Mouse (Mus musculus) limb, embryonic 14.5 days (tissue): Measurements from ENCODE around the gene Cacna1s. TPM values are rescaled to one million over a fixed set of nuclear protein-coding genes. Genes with fewer than 3 reads are reported as not detected.

Source experiments
- ATAC-seq: fragments of 200-750 bp; cut with Nextera tagmentation; 2 replicates; pipeline ENCODE4 v1.8.0; 2017; ENCODE audit warnings: low read depth, moderate number of reproducible peaks, moderate TSS enrichment; ENCODE audit not compliant: low FRiP score
- DNase-seq: peaks from one replicate; pipeline ENCODE4 v3.0.0-alpha.2; 2015; ENCODE audit warnings: low spot score
- H3K27ac ChIP-seq: fragments of 300-500 bp; sonication (generic); replicated peaks from 2 replicates; pipeline ENCODE4 v1.5.1; 2014; ENCODE audit warnings: low read depth, mild to moderate bottlenecking, low read length, moderate library complexity, mixed read lengths
- H3K27me3 ChIP-seq: fragments of 300-500 bp; sonication (generic); 2 replicates; pipeline ENCODE4 v1.6.1; 2014; ENCODE audit warnings: low read length, mixed read lengths; ENCODE audit not compliant: control insufficient read depth, insufficient read depth
- H3K36me3 ChIP-seq: fragments of 300-500 bp; sonication (generic); 2 replicates; pipeline ENCODE4 v1.6.1; 2014; ENCODE audit warnings: mild to moderate bottlenecking, low read length, moderate library complexity, mixed read lengths; ENCODE audit not compliant: control insufficient read depth, insufficient read depth
- H3K4me1 ChIP-seq: fragments of 300-500 bp; sonication (generic); 2 replicates; pipeline ENCODE4 v1.6.1; 2014; ENCODE audit warnings: antibody characterized with exemption, low read length, mixed read lengths; ENCODE audit not compliant: control insufficient read depth, insufficient read depth
- H3K4me2 ChIP-seq: fragments of 300-500 bp; sonication (generic); replicated peaks from 2 replicates; pipeline ENCODE4 v1.6.1; 2014; ENCODE audit warnings: low read depth, mild to moderate bottlenecking, low read length, moderate library complexity; ENCODE audit not compliant: severe bottlenecking
- H3K4me3 ChIP-seq: fragments of 300-500 bp; sonication (generic); replicated peaks from 2 replicates; pipeline ENCODE4 v1.5.1; 2014; ENCODE audit warnings: low read length
- H3K9ac ChIP-seq: fragments of 300-500 bp; sonication (generic); 2 replicates; pipeline ENCODE4 v1.6.1; 2014; ENCODE audit warnings: mild to moderate bottlenecking, low read depth, low read length, moderate library complexity; ENCODE audit not compliant: severe bottlenecking
- H3K9me3 ChIP-seq: fragments of 300-500 bp; sonication (generic); 2 replicates; pipeline ENCODE4 v1.6.1; 2016; ENCODE audit warnings: low read length; ENCODE audit not compliant: control insufficient read depth
- POLR2A ChIP-seq: fragments of 200-500 bp; IDR thresholded peaks from 2 replicates; pipeline ENCODE4 v1.8.0; 2012; ENCODE audit warnings: inconsistent platforms, mild to moderate bottlenecking, moderate library complexity, borderline replicate concordance; ENCODE audit not compliant: insufficient read depth, insufficient read length; ENCODE audit errors: extremely low read depth
- WGBS: fragments of 180-500 bp; shearing (Covaris S2); extraction: QIAGEN DNeasy Blood & Tissue Kit; methylation state at CpG from one replicate; pipeline ENCODE4 v1.1.7; 2014; 5-methylcytosine and 5-hydroxymethylcytosine counted together
- polyA plus RNA-seq, 2 experiments: library from polyadenylated mRNA; depleted of rRNA in 1 of 2; stranded (reverse) in 1 of 2; unstranded in 1 of 2; fragments of >200 nt; fragmentation: Nextera tagmentation in 1 of 2; extraction: Ambion mirVana in 1 of 2; gene quantifications; 2 replicates each; pipeline versions ENCODE4 v1.2.1 to v1.2.3; 2012 to 2014

The Cacna1s gene
- polyA plus RNA-seq, 2 experiments = 6.9 to 16.6 TPM

- Histone ChIP-seq H3K4me2 (peak overlapping the region; percentile 10; the same call in 1 of the 2 replicates), H3K4me1 (peaks cover 72% of the 10 kb centered on the region), H3K27me3 (no peaks in the 10 kb centered on the region), H3K27ac (peak overlapping the region; percentile 67), H3K36me3 (no peaks in the 10 kb centered on the region), H3K4me3 (no peak overlapping the region), H3K9me3 (no peaks in the 10 kb centered on the region), H3K9ac (0 out of 2 replicates have a peak overlapping the region, but pooled peaks have one; percentile 0)
- no peak for DNase-seq
- no peak for ATAC-seq
- TF ChIP-seq POLR2A = no peak
- WGBS = 18% methylated on average over 7 of the region's 7 CpGs
Observed at GRCm38 (mm10) chr1:136137071-136137531, 84.6 kb downstream of the Cacna1s start.

GRCm38 (mm10) chr1:136137575-136137974 is 85.0 kb downstream of the Cacna1s start:
- H3K27me3 ChIP-seq = no peaks in the 10 kb centered on the region
- 0 out of 2 replicates have a peak overlapping the region, but pooled peaks have one; percentile 0 for H3K9ac ChIP-seq
- DNase-seq (peak; percentile 81), ATAC-seq (peak; percentile 16)
- H3K36me3 ChIP-seq = no peaks in the 10 kb centered on the region
- no peaks in the 10 kb centered on the region for H3K9me3 ChIP-seq
- H3K27ac ChIP-seq = peak overlapping the region; percentile 67
- peaks cover 67% of the 10 kb centered on the region for H3K4me1 ChIP-seq
- H3K4me3 ChIP-seq = no peak overlapping the region
- no peak for TF ChIP-seq POLR2A
- H3K4me2 ChIP-seq = 0 out of 2 replicates have a peak overlapping the region, but pooled peaks have one; percentile 0
- 2% methylated on average over 4 of the region's 4 CpGs for WGBS

- Histone ChIP-seq H3K9ac (no peak overlapping the region), H3K27me3 (no peaks in the 10 kb centered on the region), H3K4me2 (no peak overlapping the region), H3K36me3 (no peaks in the 10 kb centered on the region), H3K27ac (peak overlapping the region; percentile 67), H3K4me3 (no peak overlapping the region), H3K9me3 (no peaks in the 10 kb centered on the region), H3K4me1 (peaks cover 60% of the 10 kb centered on the region)
- no peak for ATAC-seq
- WGBS = 30% methylated on average over 10 of the region's 10 CpGs
- no peak for TF ChIP-seq POLR2A
- no peak for DNase-seq
Observed at GRCm38 (mm10) chr1:136138191-136138830, 85.8 kb downstream of the Cacna1s start.

GRCm38 (mm10) chr1:136139990-136140640 is 87.6 kb downstream of the Cacna1s start:
- peak overlapping the region; percentile 82 for H3K9ac ChIP-seq
- TF ChIP-seq POLR2A = peak; percentile 65; the same call in 1 of the 2 replicates
- DNase-seq (peak; percentile 82), ATAC-seq (peak; percentile 59; the same call in 1 of the 2 replicates)
- peak overlapping the region; percentile 89 for H3K27ac ChIP-seq
- 1% methylated on average over 32 of the region's 32 CpGs for WGBS
- H3K4me1 ChIP-seq = peaks cover 47% of the 10 kb centered on the region
- H3K4me2 ChIP-seq = peak overlapping the region; percentile 91
- peak overlapping the region; percentile 51 for H3K4me3 ChIP-seq
- H3K27me3 ChIP-seq = no peaks in the 10 kb centered on the region
- no peaks in the 10 kb centered on the region for H3K9me3 ChIP-seq
- H3K36me3 ChIP-seq = 0 out of 2 replicates have a peak, but pooled peaks cover 4% of the 10 kb centered on the region

GRCm38 (mm10) chr1:136141176-136141950 is 88.8 kb downstream of the Cacna1s start:
- ATAC-seq = no peak
- Histone ChIP-seq H3K4me2 (no peak overlapping the region), H3K4me1 (peaks cover 39% of the 10 kb centered on the region), H3K27ac (no peak overlapping the region), H3K4me3 (no peak overlapping the region), H3K9me3 (no peaks in the 10 kb centered on the region), H3K9ac (no peak overlapping the region), H3K27me3 (no peaks in the 10 kb centered on the region), H3K36me3 (0 out of 2 replicates have a peak, but pooled peaks cover 9% of the 10 kb centered on the region)
- WGBS = 85% methylated on average over 11 of the region's 11 CpGs
- DNase-seq = no peak
- no peak for TF ChIP-seq POLR2A
